Mouse (Mus musculus) monocyte, adult 5-6 weeks (primary cell): ENCODE results near the gene Ptn. TPM values are rescaled to one million over a fixed set of nuclear protein-coding genes. Genes with fewer than 3 reads are reported as not detected.

Experiments used
- ATAC-seq: fragments of 153-309, 156-312 bp; replicated peaks from 2 replicates; pipeline ENCODE4 v1.8.0; 2017; ENCODE audit warnings: mild to moderate bottlenecking; ENCODE audit not compliant: low TSS enrichment, insufficient number of reproducible peaks, severe bottlenecking, poor library complexity, low FRiP score
- total RNA-seq: library from RNA; stranded (forward); fragments of 200-1000, 200-491, 200-594 nt; gene quantifications from 3 replicates; pipeline ENCODE4 v1.2.3, GENCODE M21; 2017

The Ptn gene
- not detected in 3 replicates for total RNA-seq

DNA sequence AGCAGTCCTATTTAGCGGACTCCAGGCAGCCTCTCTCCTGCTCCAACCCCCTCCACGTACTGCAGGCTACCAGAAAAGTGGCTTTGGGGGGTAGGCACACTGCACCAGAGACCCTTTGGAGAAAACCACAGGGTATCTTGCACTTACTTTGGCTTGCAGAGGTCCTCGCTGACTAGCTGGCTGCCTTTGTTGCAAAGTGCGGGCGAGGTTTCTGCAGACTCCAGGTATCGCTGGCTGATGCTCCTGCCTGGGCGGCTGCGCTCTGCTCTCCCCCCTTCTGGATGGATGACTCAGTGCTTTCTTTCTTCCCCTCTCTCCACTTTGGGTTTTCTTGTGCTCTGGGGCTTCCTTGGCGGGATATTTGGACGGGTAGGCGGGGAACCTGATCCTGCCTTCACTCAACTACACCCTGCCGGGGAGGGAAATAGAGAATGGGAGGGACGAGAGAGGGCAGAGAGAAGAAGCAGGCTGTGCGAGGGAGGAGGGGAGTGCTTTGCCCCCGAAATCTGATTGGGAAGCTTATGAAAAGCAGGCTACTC is at the start of gene Ptn:
Gene Ptn (minus strand): TSS at position 474 of the 539 bp plus-strand sequence.
- ATAC-seq: no peak

DNA sequence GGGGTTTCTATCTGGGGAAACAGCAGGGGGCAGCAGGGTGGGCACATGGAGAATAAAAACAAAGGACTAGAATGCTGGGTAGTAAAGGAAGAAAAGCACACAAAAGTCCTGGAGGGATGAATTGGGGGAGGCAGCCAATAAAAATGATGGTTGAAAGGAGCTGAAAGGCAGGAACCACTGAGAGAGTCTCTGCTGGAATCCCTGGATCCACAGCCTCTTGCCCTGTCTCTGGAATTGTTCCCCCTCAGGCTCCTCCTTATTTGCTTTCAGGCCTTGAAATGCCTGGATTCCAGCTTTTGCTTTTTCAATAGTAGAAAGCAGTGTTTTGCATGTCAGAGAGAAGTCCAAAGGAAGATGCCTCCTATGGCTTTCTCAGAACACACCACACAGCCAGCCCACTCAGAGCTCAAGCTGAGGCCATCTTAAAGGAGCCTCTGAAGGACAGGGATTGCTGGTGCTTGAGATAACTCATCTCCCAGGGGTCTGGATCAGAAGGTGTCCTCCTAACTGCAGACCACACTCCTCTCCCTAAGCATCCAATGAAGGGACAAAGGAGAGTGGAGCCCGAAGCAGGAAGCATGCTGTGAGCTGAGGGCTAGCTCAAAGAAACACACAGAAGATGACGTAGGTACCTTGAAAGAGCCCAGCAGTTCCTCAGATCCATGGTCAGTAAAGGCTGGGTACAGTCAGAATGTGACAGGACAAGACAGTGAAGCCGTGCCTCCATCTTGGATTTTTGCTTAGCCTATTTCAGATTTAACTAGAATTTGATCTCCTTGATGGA is 48.4 kb upstream of the Ptn start:
- ATAC-seq: no peak

DNA sequence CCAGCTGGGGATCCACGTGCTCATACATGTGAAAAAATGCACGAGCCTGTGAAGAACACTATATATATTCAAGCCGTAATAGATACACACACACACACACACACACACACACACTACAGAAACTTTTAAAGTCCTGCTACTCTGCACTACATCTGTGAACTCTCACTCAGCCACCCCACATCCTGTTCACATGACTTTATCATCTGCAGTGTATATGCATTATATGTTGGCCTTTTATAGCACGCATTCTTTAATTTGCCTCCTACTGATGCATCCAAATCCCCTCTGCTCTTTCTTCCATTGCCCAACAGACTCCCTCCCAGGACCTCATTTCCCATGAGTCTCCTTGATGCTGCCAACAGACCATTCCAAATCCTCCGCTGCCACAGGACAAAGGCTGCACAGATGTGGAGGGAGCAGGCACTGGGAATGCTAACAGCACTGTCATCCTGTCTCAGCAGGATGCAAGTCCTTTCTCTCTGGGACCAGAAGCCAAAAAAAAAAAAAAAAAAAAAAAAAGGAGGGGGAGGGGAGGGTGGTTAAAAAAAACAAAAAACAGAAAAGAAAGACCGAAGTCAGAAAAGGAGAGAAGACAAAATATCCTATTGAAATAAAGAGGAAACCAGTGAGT is 47.7 kb upstream of the Ptn start:
- no peak for ATAC-seq

DNA sequence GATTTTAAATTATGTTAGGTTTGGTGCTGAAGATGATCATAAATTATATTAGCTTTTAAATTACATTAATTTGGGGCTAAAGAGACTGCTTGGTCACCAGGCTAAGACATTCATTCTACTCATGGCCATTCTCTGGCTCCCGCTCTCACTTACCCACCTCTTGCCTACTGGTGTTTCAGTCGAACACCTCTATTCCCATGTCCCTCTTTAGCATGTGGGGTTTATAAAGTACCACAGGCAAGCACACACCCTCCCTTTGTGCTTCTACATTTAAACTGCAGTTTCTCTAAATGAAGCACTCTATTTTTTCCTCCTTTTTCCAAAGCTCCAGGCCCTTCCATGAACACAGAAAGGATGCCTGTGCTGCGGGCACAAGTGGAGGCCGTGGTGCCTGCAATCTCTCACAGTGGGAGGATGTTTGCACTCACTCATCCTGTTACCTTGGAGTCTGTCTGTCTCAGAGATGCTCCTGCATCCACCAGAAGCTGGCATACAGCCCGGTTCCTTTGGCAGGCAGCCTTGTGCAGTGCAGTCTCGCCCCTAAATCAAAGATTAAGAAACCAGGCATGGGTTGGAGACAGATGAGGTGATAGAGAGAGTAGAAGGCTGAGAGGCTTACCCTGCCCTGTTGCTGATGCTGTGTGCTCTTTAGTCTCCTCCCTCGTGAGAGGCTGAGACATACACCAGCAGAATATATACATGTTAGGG is 40.6 kb upstream of the Ptn start:
- no peak for ATAC-seq

DNA sequence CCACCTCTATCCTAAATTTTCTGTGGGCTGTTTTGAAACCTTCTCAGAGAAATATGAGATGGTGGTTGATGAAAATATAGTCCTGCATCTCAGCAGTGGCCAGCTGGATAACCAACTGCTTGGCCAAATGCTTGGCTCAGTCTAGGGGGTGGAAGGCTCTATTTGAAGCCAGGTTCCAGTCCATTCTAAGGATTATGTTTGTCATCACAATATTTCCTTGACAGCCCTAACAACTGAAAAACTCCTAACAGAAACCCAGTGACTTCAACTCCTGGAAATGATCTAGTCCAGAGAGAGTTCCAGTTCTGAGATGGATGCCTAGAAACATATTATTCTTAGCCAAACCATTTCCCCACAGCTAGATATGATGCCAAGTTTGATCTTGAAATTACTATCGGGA is 35.3 kb upstream of the Ptn start:
- no peak for ATAC-seq

DNA sequence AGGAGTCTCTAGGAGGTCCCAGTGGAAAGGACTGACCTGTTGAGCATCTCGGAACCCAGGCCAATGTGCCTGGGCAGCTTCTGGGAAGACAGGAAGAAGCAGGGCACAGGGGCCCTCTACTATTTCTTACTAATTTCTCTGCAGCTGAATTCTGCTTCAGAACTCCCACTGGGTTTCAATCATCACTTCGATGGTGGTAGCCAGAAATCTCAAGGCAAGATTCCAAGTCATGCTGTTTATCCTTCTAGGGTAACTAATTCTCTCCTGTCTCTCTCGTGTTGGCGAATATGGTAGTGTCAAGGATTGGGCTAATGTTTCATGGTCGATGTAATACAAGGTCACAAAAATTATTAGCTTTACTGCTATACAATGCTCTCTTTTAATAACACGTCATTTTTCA is 34.2 kb upstream of the Ptn start:
- no peak for ATAC-seq

DNA sequence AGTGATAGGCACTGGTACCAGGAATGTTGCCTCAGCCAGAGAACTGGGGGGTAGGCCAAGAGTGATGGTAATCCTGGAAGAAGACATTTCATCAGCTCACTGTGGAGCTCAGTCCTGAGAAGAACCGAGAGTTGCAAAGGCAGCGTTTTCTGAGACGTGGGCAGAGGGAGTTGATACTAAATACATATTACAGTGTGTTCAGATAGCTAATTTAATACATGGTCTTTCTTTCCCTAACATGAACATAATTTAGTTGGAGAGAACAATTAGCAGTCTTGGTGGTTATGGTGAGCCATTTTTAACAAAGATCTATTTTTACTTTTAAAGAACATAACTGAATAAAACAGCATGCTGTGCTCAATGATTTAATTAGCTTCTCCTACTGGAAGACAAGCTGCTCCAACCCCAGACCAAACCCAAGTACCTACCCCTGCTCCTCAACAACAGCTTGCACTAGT is 33.0 kb upstream of the Ptn start:
- ATAC-seq: no peak

DNA sequence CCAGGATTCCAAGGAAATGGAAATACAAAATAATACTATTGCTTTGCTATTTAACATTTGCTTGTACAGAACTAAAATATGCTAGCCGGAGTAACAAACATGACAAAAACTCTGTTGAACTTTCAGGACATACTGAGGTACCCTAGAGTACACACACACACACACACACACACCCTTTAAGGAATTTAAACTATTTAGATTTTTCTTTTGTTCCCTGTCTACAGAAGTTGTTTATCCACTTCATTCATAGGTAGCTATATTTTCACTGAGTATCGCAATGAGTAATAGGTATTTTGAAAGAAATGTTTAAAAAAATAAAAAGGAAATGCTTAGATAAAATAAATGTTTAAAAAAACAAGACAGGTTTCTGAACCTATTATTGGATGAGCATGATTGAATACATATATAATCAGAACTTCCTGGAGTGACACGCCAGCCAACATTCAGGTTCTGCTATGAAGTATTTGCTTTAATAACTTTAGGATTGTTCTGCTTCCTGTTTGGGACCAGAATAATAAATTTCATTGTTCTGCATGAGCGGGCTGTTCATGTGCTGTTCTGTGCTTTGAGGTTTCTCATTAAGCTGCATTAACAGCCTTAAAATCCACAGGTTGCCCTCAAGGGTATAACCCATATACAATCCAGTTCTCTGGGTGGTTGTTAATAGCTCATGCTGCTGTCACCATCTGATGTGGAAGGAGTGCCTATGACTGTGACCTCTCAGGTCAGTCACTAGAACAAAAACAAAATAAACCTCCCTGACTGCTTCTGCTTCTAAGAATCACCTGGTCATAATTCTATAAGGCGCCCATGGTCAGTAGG is 32.3 kb upstream of the Ptn start:
- no peak for ATAC-seq

DNA sequence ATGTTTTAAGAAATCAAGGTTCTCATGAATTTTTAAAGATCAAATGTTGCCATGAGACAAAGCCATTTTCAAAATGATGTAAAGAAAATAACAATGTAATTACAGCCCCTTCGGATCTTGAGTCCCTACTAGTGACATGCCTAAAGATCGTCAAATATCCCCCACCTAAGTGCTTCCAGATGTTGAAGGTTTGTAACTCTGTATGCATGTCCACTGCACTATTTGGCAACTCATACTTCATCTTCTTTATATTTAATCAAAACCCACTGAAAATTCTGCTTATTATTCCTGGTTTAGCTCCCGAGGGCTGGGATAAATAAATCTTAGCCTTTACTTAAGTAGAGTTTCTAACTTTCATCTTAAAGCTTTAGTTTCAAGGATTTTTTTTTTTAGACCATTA is 31.7 kb upstream of the Ptn start:
- no peak for ATAC-seq

DNA sequence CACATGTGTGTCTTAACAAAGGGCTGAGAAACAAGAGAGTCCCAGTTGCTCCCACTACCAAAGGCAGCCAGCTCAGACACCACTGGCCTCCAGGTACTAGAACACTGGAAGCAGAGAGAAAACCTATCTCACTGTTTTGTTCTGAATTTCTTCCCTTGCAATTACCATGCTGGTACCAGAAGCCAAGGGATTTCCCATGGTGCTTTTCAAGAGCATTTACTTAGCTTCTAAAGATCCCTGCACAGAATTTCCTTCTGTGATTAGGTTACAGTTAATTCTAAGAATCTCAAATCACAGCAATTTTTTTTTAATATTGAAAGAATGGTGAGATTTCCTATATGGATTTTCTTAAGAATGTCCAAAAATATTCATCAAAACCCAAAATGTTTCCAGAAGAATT is 31.2 kb upstream of the Ptn start:
- ATAC-seq: no peak

DNA sequence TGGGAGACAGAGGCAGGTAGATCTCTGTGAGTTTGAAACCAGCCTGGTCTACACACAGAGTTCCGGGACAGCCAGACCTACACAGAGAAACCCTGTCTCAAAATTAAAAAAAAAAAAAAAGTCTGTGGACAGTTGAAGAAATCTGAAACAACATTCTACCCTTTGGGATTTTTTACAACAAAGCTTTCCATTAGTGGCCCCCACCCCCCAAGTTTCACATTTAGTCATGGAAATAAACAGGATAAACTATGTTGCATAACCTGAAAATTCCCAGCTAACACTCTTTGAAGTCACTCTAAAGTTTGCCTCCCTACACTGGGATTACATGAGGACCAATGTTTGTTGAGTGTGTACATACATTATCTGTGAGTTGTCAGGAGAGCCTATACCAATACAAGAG is 28.7 kb upstream of the Ptn start:
- ATAC-seq: no peak

DNA sequence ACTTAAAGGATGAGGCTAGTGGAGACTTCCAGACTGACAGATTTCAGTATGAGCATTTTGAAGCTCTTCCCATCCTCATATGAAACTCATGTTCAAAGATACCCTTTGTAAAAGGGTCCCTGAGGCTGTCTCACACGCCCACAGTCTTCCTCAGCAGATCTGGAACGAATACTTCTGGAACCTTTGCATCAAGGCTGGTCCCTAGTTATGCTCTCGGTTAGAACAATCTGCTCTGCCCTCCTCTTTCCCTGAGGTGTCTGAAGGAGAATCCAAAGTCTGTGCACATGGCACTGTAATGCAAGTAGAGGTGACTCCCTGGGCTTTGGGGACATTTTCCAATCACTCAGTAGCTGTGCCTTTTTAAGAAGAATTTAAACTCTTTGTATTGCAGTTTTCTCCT is 25.3 kb upstream of the Ptn start:
- ATAC-seq: no peak

DNA sequence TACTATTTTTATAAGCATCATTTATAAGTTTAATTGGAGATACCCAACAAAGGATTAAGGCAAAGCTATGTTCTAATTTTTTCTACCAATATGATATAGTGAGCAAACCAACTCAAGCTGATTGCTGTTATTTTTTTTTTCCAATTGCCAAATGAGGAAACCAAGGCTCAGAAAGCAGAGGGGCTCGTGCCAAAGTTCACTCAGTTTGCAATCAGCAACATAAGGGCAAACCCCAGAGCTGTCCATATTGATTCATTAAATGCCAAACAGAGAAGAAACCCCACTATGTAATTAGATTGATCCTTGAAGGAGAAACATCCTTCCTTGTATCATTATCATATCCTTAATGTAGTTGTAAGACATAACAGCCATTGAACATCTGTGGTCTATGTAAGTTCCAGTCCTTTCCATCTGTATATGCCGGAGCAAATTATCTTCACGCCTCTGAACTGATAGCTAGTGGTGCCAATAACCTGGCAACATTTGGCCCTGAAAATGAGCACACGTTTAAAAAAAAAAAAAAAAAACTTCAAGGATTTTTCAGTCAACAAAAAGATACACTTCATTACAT is 24.8 kb upstream of the Ptn start:
- no peak for ATAC-seq

DNA sequence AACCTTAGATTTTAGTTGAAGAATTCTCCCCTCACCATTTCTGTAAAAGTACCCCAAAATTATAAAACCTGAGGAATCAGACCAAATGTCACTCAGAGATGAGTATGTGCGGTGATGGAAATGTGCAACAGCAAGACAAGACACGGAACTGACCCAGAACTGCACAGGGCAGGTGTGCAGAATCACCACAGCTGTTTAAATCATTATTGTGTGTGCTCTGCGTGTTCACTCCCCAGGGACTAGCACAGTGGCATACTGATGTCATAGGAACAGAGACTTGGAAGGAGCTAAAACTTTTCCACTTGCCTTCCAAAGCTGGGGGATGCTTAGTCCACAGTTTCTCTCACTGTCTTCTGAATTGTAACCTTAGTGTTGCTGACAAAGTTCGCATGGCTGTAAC is 22.7 kb upstream of the Ptn start:
- no peak for ATAC-seq

DNA sequence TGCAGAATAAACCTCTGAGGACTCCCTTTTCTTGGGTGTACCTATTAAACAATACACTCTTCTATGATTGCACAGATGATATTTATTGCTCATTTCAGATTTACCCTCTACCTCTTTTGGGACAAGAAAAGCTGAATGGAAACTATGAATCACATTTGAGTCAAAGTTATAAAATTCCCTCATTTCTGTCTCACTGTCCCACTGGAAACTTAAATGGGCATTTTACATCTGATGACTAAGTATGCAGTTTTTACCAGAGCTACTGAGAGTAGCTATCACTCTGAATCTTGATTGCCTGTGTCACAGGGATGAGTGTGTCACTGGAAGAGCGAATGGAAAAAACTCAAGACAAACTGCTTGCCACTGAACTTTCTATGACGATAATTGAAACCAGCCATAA is 22.2 kb upstream of the Ptn start:
- no peak for ATAC-seq

DNA sequence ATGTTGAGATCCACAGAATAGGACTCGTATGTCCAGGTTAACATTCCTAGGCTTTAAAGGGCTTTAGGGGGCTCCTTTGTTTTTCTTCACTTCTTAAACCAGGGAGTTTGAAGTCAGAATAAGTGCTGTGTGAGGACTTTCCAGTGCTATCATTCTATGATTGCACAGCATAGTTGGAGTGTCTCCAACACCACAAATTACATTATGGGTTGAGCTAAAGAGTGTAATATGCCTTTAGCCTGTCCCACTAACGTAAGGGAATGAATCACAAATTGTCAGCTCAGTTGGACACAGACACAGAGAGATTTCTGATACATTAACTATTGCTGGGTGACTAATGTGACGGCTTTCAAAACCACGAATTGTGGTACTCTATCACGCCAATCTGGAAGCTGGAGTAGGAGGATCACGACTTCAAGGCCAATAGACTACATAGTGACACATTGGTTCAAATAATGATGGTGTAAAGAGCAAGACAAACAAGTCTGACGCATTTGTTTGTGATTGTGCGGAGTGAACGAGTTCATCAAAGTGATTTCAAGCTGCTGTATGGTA is 20.4 kb upstream of the Ptn start:
- ATAC-seq: no peak

DNA sequence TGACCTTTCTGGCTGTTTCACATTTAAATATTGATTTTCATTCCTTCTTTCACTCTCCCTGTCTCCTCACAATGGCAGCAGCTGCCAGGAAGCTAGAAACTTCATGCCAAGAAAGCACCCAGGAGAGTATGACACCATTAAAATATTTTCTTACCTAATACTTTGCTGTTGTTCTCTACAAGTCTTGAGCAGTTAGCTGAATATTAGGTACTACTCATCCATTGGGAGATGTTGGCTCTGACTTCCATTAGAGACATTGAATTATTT is 9.7 kb upstream of the Ptn start:
- no peak for ATAC-seq

DNA sequence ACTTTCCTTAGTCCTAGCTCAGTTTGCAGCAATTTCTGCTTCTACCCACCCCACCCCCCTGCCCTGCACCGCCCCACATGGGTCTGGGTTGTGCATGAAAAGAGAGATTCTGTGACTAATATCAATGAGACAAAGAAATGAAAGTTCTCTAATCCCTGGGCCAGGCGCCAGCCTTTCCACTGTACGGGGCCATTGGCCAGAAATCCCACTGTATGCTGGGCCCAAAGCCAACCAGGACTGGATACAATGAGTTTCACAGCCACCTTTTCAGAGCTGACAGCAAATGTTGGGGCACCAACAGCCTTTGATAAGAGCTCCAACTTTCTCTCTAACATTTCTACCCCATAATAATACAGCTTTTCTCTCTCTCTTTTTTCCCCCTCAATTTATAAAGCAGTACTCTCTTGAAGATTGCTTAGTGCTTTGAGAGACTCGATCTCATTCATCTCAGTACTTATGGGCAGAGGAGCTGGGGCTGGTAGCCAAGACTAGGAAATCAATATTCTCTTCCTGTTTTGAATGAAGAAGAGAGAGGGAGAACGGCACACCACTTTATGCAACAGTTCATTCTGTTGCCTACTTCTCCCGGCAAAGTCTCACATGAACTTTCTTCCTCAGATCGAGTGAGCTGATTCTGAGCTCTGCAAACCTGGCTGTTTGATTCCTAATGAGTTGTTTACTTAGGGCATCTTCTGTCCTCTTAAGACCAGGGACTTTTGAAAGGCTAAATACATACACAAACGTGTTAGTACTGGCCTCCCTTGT is 9.2 kb upstream of the Ptn start:
- ATAC-seq: no peak
